Mouse (Mus musculus) kidney, adult 2 months (tissue): Measurements from ENCODE around the gene Mical1.

Experiments
- CTCF ChIP-seq: fragments of 200-500 bp; conservative IDR thresholded peaks from 2 replicates; pipeline ENCODE4 v1.5.1; 2011; ENCODE audit warnings: low read depth, mild to moderate bottlenecking, control low read depth, low read length, moderate library complexity, mixed read lengths; ENCODE audit not compliant: insufficient read depth, insufficient read length
- POLR2A ChIP-seq: fragments of 200-500 bp; IDR thresholded peaks from one replicate; pipeline ENCODE4 v1.6.1; 2011; ENCODE audit warnings: low read depth, low read length, control low read depth

- TF ChIP-seq CTCF (no peak), POLR2A (no peak)
These were observed 43.7 kb downstream of the Mical1 start for GRCm38 (mm10) chr10:41519640-41520409.
